In genomic region chr15:102355134-102355870, GRCm38 (mm10) we compare ENCODE assay signal across 8 mouse cellular contexts. TPM values are rescaled to one million over a fixed set of nuclear protein-coding genes. Genes with fewer than 3 reads are reported as not detected.
DNase-seq lines count a peak whose midpoint lies in the region; ATAC-seq lines count a peak whose summit lies in the region.

No protein-coding gene starts in this region.

- under 1% methylated on average over 46 of the region's 49 CpGs for WGBS in hindbrain, embryonic 16.5 days
- under 1% methylated on average over 42 of the region's 49 CpGs for WGBS in limb, embryonic 13.5 days
- WGBS in midbrain, embryonic 15.5 days = under 1% methylated on average over 47 of the region's 49 CpGs

- ATAC-seq in hindbrain, embryonic 16.5 days = peak; percentile 50
- ATAC-seq in limb, embryonic 13.5 days (ENCODE audit: low FRiP score, low read depth) = peak; percentile 49
- peak; percentile 53; the same call in 1 of the 2 replicates for ATAC-seq in midbrain, embryonic 15.5 days (replicated peaks)

- H3K27ac ChIP-seq in hindbrain, embryonic 16.5 days (ENCODE audit: low read depth, low read length) = peak overlapping the region; percentile 73
- H3K27ac ChIP-seq in limb, embryonic 13.5 days = peak overlapping the region; percentile 93
- peak overlapping the region; percentile 68 for H3K27ac ChIP-seq in midbrain, embryonic 15.5 days

- H3K36me3 ChIP-seq in hindbrain, embryonic 16.5 days (ENCODE audit: control insufficient read depth, insufficient read depth, low read length) = no peaks in the 10 kb centered on the region
- H3K36me3 ChIP-seq in limb, embryonic 13.5 days = no peaks in the 10 kb centered on the region
- no peaks in the 10 kb centered on the region for H3K36me3 ChIP-seq in midbrain, embryonic 15.5 days (replicated peaks)

- peak overlapping the region; percentile 70 for H3K9ac ChIP-seq in hindbrain, embryonic 16.5 days (ENCODE audit: low read depth, low read length)
- H3K9ac ChIP-seq in limb, embryonic 13.5 days = peak overlapping the region; percentile 77
- peak overlapping the region; percentile 58 for H3K9ac ChIP-seq in midbrain, embryonic 15.5 days

- DNase-seq in layer of hippocampus, adult 11-12 months (ENCODE audit: low spot score) = peak; percentile 44
- no peak for DNase-seq in layer of hippocampus, adult 9-10 months (ENCODE audit: low spot score)
- peak; percentile 73 for DNase-seq in brain, adult 2 months (ENCODE audit: low read depth, low spot score)
- peak; percentile 63 for DNase-seq in gastrocnemius, postnatal 10 days
- peak; percentile 82 for DNase-seq in testis, postnatal 10 days (ENCODE audit: low spot score)

- H3K9me3 ChIP-seq in hindbrain, embryonic 16.5 days (ENCODE audit: control insufficient read depth, low read length) = no peaks in the 10 kb centered on the region
- H3K9me3 ChIP-seq in limb, embryonic 13.5 days = no peaks in the 10 kb centered on the region
- H3K9me3 ChIP-seq in midbrain, embryonic 15.5 days = no peaks in the 10 kb centered on the region

- H3K27me3 ChIP-seq in hindbrain, embryonic 16.5 days (replicated peaks; ENCODE audit: control insufficient read depth, insufficient read depth, low read length) = peaks cover 27% of the 10 kb centered on the region
- peaks cover 24% of the 10 kb centered on the region for H3K27me3 ChIP-seq in limb, embryonic 13.5 days
- H3K27me3 ChIP-seq in midbrain, embryonic 15.5 days (replicated peaks) = peaks cover 38% of the 10 kb centered on the region

- peaks cover 24% of the 10 kb centered on the region for H3K4me1 ChIP-seq in hindbrain, embryonic 16.5 days (ENCODE audit: control insufficient read depth, insufficient read depth, low read depth, low read length)
- H3K4me1 ChIP-seq in limb, embryonic 13.5 days = peaks cover 42% of the 10 kb centered on the region
- peaks cover 30% of the 10 kb centered on the region for H3K4me1 ChIP-seq in midbrain, embryonic 15.5 days

- H3K4me3 ChIP-seq in hindbrain, embryonic 16.5 days (ENCODE audit: low read length) = peak overlapping the region; percentile 52
- H3K4me3 ChIP-seq in limb, embryonic 13.5 days = peak overlapping the region; percentile 57
- peak overlapping the region; percentile 49 for H3K4me3 ChIP-seq in midbrain, embryonic 15.5 days

- H3K4me2 ChIP-seq in hindbrain, embryonic 16.5 days (ENCODE audit: low read length) = peak overlapping the region; percentile 99
- peak overlapping the region; percentile 90 for H3K4me2 ChIP-seq in limb, embryonic 13.5 days (replicated peaks)
- H3K4me2 ChIP-seq in midbrain, embryonic 15.5 days = peak overlapping the region; percentile 99

RNA-seq across cellular contexts. Expression of gene Aaas, which starts 4.7 kb away (rescaled TPM):
- total RNA-seq in gastrocnemius, postnatal 10 days (2021) = 10 to 100 TPM in 1 of 2 experiments, 1 to 10 TPM in 1; 7.8 to 11.1 TPM
- polyA plus RNA-seq in hindbrain, embryonic 16.5 days (2015; fragmentation: Nextera tagmentation; extraction: Ambion mirVana) = 36.1 and 38.1 TPM in 2 replicates
- polyA plus RNA-seq in limb, embryonic 13.5 days (2015; fragmentation: Nextera tagmentation; extraction: Ambion mirVana) = 75.9 and 76.6 TPM in 2 replicates
- polyA plus RNA-seq in midbrain, embryonic 15.5 days (2015; fragmentation: Nextera tagmentation; extraction: Ambion mirVana) = 37.4 and 37.9 TPM in 2 replicates

RNA-seq across cellular contexts. Expression of gene Sp7, which starts 11.7 kb away (rescaled TPM):
- total RNA-seq in gastrocnemius, postnatal 10 days (2021) = 1 to 10 TPM in 1 of 2 experiments, under 1 TPM in 1; 0.14 to 7.4 TPM
- polyA plus RNA-seq in hindbrain, embryonic 16.5 days (2015; fragmentation: Nextera tagmentation; extraction: Ambion mirVana) = 0.46 and 1.0 TPM in 2 replicates
- 6.0 and 7.4 TPM in 2 replicates for polyA plus RNA-seq in limb, embryonic 13.5 days (2015; fragmentation: Nextera tagmentation; extraction: Ambion mirVana)
- polyA plus RNA-seq in midbrain, embryonic 15.5 days (2015; fragmentation: Nextera tagmentation; extraction: Ambion mirVana) = 0.09 and 0.26 TPM in 2 replicates

RNA-seq across cellular contexts. Expression of gene Myg1, which starts 23.8 kb away (rescaled TPM):
- total RNA-seq in gastrocnemius, postnatal 10 days (2021) = 10 to 100 TPM; 18.7 to 20.8 TPM
- polyA plus RNA-seq in hindbrain, embryonic 16.5 days (2015; fragmentation: Nextera tagmentation; extraction: Ambion mirVana) = 88.1 and 99.0 TPM in 2 replicates
- 110 and 116 TPM in 2 replicates for polyA plus RNA-seq in limb, embryonic 13.5 days (2015; fragmentation: Nextera tagmentation; extraction: Ambion mirVana)
- 91.8 and 103 TPM in 2 replicates for polyA plus RNA-seq in midbrain, embryonic 15.5 days (2015; fragmentation: Nextera tagmentation; extraction: Ambion mirVana)

RNA-seq across cellular contexts. Expression of gene Pfdn5, which starts 29.4 kb away (rescaled TPM):
- total RNA-seq in gastrocnemius, postnatal 10 days (2021) = 100 to 1,000 TPM; 278 to 289 TPM
- polyA plus RNA-seq in hindbrain, embryonic 16.5 days (2015; fragmentation: Nextera tagmentation; extraction: Ambion mirVana) = 448 and 464 TPM in 2 replicates
- 431 and 451 TPM in 2 replicates for polyA plus RNA-seq in limb, embryonic 13.5 days (2015; fragmentation: Nextera tagmentation; extraction: Ambion mirVana)
- polyA plus RNA-seq in midbrain, embryonic 15.5 days (2015; fragmentation: Nextera tagmentation; extraction: Ambion mirVana) = 450 and 466 TPM in 2 replicates

RNA-seq across cellular contexts. Expression of gene Sp1, which starts 50.6 kb away (rescaled TPM):
- 10 to 100 TPM; 32.9 to 43.2 TPM for total RNA-seq in gastrocnemius, postnatal 10 days (2021)
- 3.4 and 3.5 TPM in 2 replicates for polyA plus RNA-seq in hindbrain, embryonic 16.5 days (2015; fragmentation: Nextera tagmentation; extraction: Ambion mirVana)
- 11.6 and 12.0 TPM in 2 replicates for polyA plus RNA-seq in limb, embryonic 13.5 days (2015; fragmentation: Nextera tagmentation; extraction: Ambion mirVana)
- polyA plus RNA-seq in midbrain, embryonic 15.5 days (2015; fragmentation: Nextera tagmentation; extraction: Ambion mirVana) = 3.4 and 4.1 TPM in 2 replicates
